Mouse (Mus musculus) heart, embryonic 14.5 days (tissue): ENCODE data around the gene Eif3k. TPM values are rescaled to one million over a fixed set of nuclear protein-coding genes. Genes with fewer than 3 reads are reported as not detected.
"Not testable (repeated sequence)": the region's sequence is repeated elsewhere in the genome, so short reads cannot be mapped to it uniquely, and the experiment has no call there.

Source experiments
- ATAC-seq: fragments of 200-750 bp; cut with Nextera tagmentation; 2 replicates; pipeline ENCODE4 v1.8.0; 2017; ENCODE audit warnings: low read depth, moderate TSS enrichment; ENCODE audit not compliant: insufficient number of reproducible peaks, insufficient read depth, low FRiP score
- H3K27ac ChIP-seq, 2 experiments: fragments of 200-500 bp in 1 of 2; fragments of 300-500 bp in 1 of 2; sonication (generic) in 1 of 2; replicated peaks in 1 of 2; 2 replicates each; pipeline ENCODE4 v1.5.1; 2012 to 2014; ENCODE audit warnings: low read depth in 2 of 2, low read length in 2 of 2, control low read depth in 1 of 2, mild to moderate bottlenecking in 1 of 2, mixed read lengths in 1 of 2; ENCODE audit not compliant: control insufficient read depth in 1 of 2, insufficient read depth in 1 of 2
- H3K27me3 ChIP-seq: fragments of 300-500 bp; sonication (generic); 2 replicates; pipeline ENCODE4 v1.6.1; 2014; ENCODE audit warnings: mild to moderate bottlenecking, low read length, control low read depth; ENCODE audit not compliant: control insufficient read depth, insufficient read depth
- H3K36me3 ChIP-seq: fragments of 300-500 bp; sonication (generic); 2 replicates; pipeline ENCODE4 v1.6.1; 2014; ENCODE audit warnings: mild to moderate bottlenecking, control low read depth, low read length, mixed read lengths; ENCODE audit not compliant: control insufficient read depth, insufficient read depth
- H3K4me1 ChIP-seq, 2 experiments: fragments of 200-500 bp in 1 of 2; fragments of 300-500 bp in 1 of 2; sonication (generic) in 1 of 2; 2 replicates each; pipeline ENCODE4 v1.6.1; 2012 to 2014; ENCODE audit warnings: low read length in 2 of 2, control low read depth in 1 of 2, mixed read lengths in 1 of 2; ENCODE audit not compliant: control insufficient read depth in 2 of 2, insufficient read depth in 2 of 2
- H3K4me2 ChIP-seq: fragments of 300-500 bp; sonication (generic); 2 replicates; pipeline ENCODE4 v1.6.1; 2014; ENCODE audit warnings: mild to moderate bottlenecking, low read length
- H3K4me3 ChIP-seq, 2 experiments: fragments of 200-500 bp in 1 of 2; fragments of 300-500 bp in 1 of 2; sonication (generic) in 1 of 2; 2 replicates each; pipeline ENCODE4 v1.5.1; 2012 to 2014; ENCODE audit warnings: low read length in 2 of 2, mild to moderate bottlenecking in 2 of 2, control low read depth in 1 of 2, low read depth in 1 of 2, moderate library complexity in 1 of 2; ENCODE audit not compliant: control insufficient read depth in 1 of 2, insufficient read depth in 1 of 2
- H3K9ac ChIP-seq: fragments of 300-500 bp; sonication (generic); 2 replicates; pipeline ENCODE4 v1.6.1; 2014; ENCODE audit warnings: mild to moderate bottlenecking, low read length
- H3K9me3 ChIP-seq: fragments of 300-500 bp; sonication (generic); 2 replicates; pipeline ENCODE4 v1.6.1; 2016; ENCODE audit warnings: low read length, control low read depth; ENCODE audit not compliant: control insufficient read depth
- WGBS: fragments of 180-500 bp; shearing (Covaris S2); extraction: QIAGEN DNeasy Blood & Tissue Kit; methylation state at CpG from one replicate; pipeline ENCODE4 v1.1.7; 2014; 5-methylcytosine and 5-hydroxymethylcytosine counted together
- polyA plus RNA-seq: library from polyadenylated mRNA; unstranded; fragments of >200 nt; fragmentation: Nextera tagmentation; extraction: Ambion mirVana; gene quantifications from 2 replicates; pipeline ENCODE4 v1.2.1, GENCODE M21; 2014

The Eif3k gene
- polyA plus RNA-seq, 1 experiment from 2014 or later, result 319 TPM

DNA sequence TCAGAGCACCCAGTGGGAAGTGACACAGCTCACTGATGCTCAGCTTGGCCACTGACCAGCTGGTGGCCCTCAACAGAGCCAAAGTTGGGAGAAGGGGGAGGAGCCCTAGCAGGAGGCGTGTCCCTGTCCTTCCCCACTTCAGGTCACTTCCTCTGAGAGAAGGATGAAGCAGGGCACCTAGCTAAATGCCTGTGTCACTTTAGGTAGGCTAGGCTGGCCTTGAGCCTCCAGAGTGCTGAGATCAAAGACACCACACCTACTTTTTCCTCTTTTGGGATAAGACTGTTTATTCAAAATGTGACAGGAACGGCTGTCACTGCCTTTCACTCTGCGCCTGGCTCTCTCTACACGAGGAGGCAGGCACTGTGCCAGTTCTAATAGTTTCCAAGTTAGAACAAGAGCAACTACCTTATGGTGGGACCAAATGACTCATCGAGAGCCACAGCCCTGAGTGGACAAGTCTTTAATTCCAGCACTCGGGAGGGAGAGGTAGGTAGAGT is 9.8 kb downstream of the Eif3k start:
- 0 out of 2 replicates have a peak overlapping the region, but pooled peaks have one; percentile 2 for H3K4me2 ChIP-seq
- H3K9me3 ChIP-seq, result no peaks in the 10 kb centered on the region
- no peak overlapping the region for H3K9ac ChIP-seq
- peak overlapping the region; percentile 79 for H3K27ac ChIP-seq
- H3K4me3 ChIP-seq, result no peak overlapping the region
- peaks cover 58% of the 10 kb centered on the region for H3K36me3 ChIP-seq
- ATAC-seq, result peak; percentile 59
- 25% methylated on average over 6 of the region's 6 CpGs for WGBS
- H3K4me1 ChIP-seq, result peaks cover 20 to 25% of the 10 kb centered on the region in 2 experiments
- H3K27me3 ChIP-seq, result no peaks in the 10 kb centered on the region

DNA sequence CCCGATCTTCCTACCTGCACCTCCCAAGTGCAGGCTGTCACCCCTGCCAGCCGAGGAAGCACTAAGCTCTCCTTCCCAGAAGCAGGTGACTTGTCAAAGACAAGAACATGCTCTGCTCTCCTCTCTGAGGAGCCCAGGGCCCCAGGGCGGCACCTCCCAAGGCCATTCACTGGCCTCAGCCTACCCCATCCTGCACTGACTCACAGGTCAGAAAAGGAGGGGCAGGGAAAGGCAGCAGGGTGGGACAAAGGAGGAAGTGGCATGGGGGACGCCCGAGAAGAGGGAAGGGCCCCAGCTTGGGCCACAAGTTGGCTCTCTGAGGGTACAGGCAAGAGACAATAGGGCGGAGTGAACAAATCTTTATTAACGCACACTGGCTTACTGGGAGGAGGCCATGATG is 10.6 kb downstream of the Eif3k start:
- Histone ChIP-seq H3K9ac (no peak overlapping the region), H3K27ac (peak overlapping the region in 1 of 2 experiments; percentile 79; a peak in 2 of 4 replicates), H3K4me2 (no peak overlapping the region), H3K9me3 (no peaks in the 10 kb centered on the region), H3K27me3 (no peaks in the 10 kb centered on the region), H3K4me3 (no peak overlapping the region), H3K4me1 (peaks cover 20 to 25% of the 10 kb centered on the region in 2 experiments), H3K36me3 (peaks cover 50% of the 10 kb centered on the region)
- ATAC-seq, result no peak
- 86% methylated on average over 7 of the region's 7 CpGs for WGBS

DNA sequence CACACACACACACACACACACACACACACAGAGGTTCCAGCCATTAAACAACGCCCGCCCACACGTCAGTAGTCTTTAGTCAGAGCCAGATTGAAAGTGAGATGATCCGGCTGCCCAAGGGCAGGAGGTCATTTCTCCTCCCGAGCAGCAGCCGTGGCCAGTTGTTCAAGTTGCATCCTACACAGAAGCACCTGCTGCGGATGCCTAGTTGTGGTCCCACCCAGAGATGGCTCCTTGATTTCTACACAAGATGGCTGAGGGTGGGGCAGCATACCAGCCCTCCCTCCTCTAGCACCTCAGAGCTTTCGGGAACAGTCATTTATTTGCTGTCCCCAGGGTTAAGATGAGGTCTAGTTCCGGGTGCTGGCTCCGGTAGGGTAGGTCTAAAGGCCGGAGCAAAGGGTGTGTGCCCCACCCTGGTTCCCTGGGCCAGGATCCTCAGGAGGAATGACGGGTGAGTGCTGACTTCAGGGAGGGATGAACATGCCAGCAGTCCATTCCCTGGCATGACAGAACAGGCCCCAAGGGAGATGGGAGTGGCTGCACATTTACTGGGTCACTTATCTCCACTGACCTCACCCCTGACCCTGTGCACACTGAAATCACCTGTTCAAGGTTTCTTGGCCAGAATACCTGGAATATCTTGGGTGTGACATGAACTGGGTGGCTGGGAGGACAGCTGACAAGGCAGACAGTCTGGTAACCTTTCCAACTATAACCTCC is 11.8 kb downstream of the Eif3k start:
- no peak for ATAC-seq
- Histone ChIP-seq H3K4me2 (no peak overlapping the region), H3K9me3 (no peaks in the 10 kb centered on the region), H3K27me3 (no peaks in the 10 kb centered on the region), H3K9ac (no peak overlapping the region; the same call in 1 of the 2 replicates), H3K4me1 (peaks cover 20 to 25% of the 10 kb centered on the region in 2 experiments), H3K27ac (no peak overlapping the region), H3K4me3 (no peak overlapping the region), H3K36me3 (peaks cover 41% of the 10 kb centered on the region)
- WGBS, result 60% methylated on average over 12 of the region's 12 CpGs

GRCm38 (mm10) chr7:28969271-28969670 is 12.4 kb downstream of the Eif3k start:
- WGBS, result 81% methylated on average over 1 of the region's 1 CpGs
- H3K36me3 ChIP-seq, result peaks cover 35% of the 10 kb centered on the region
- no peaks in the 10 kb centered on the region for H3K27me3 ChIP-seq
- H3K9ac ChIP-seq, result no peak overlapping the region
- ATAC-seq, result no peak
- H3K4me1 ChIP-seq, result peaks cover 20 to 25% of the 10 kb centered on the region in 2 experiments
- H3K27ac ChIP-seq, result no peak overlapping the region
- H3K4me2 ChIP-seq, result no peak overlapping the region
- no peaks in the 10 kb centered on the region for H3K9me3 ChIP-seq
- no peak overlapping the region for H3K4me3 ChIP-seq

DNA sequence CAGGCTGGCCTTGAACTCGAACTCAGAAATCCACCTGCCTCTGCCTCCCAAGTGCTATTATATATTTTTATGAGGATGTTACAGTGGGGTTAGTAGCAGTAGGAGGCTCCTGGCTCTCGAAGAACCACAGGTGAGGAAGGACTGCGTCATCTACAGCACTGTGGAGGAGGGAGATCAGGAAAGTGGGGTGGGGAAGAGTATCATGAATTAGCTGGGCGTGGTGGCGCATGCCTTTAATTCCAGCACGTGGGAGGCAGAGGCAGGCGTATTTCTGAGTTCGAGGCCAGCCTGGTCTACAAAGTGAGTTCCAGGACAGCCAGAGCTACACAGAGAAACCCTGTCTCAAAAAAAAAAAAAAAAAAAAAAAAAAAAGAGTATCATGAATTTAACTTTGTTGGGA is 13.5 kb downstream of the Eif3k start:
- not testable (repeated sequence) for H3K27me3 ChIP-seq, H3K9ac ChIP-seq, ATAC-seq, H3K9me3 ChIP-seq, H3K27ac ChIP-seq, H3K4me2 ChIP-seq, H3K4me3 ChIP-seq
- peaks cover 20 to 25% of the 10 kb centered on the region in 2 experiments for H3K4me1 ChIP-seq
- WGBS, result 92% methylated on average over 8 of the region's 8 CpGs
- H3K36me3 ChIP-seq, result peaks cover 24% of the 10 kb centered on the region

DNA sequence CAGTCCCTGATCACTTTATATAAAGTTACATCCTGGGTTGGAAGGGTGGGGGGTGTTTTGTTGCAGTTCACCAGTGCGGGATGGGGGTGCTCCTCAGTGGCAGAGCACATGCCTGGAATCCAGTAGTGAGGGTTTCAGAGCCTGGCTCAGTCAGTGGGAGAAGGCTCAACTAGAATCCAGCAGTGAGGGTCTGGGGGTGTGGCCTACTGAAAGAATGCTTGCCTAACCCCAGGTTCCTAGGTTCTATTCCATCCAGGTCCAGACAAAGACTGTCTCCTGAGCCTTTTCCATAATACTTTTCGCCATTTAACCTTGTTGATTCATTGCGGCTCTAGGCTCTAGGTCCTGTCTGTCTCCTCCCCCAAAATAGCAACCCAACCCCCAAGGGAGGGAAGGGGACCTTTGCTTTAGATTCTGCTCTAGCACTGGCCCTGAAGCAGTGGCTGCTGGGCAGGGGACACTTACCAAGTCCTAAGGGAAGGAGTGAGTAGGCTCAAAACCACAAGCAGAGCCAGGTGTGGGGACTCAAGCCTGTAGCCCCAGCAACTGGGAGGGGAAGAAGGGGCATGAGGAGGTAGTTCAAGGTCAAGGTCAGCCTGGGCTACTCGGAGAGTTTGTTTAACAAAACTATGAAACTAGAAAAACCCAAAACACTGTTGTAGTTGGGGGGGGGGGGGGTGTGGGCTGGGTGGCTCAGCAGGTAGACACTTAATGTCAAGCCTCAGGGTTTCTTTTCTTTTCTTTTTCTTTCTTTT is 14.7 kb downstream of the Eif3k start:
- Histone ChIP-seq H3K36me3 (peaks cover 22% of the 10 kb centered on the region), H3K9me3 (no peaks in the 10 kb centered on the region), H3K27me3 (no peaks in the 10 kb centered on the region), H3K27ac (peak overlapping the region in 1 of 2 experiments; percentile 11; a peak in 1 of 4 replicates), H3K4me1 (peaks cover 18 to 21% of the 10 kb centered on the region in 2 experiments; a peak in 3 of 4 replicates), H3K4me3 (no peak overlapping the region), H3K9ac (0 out of 2 replicates have a peak overlapping the region, but pooled peaks have one; percentile 38), H3K4me2 (no peak overlapping the region)
- no peak for ATAC-seq
- 62% methylated on average over 4 of the region's 4 CpGs for WGBS

GRCm38 (mm10) chr7:28966181-28966580 is 15.5 kb downstream of the Eif3k start:
- Histone ChIP-seq H3K27ac (no peak overlapping the region), H3K9ac (0 out of 2 replicates have a peak overlapping the region, but pooled peaks have one; percentile 38), H3K36me3 (peaks cover 15% of the 10 kb centered on the region), H3K4me2 (no peak overlapping the region), H3K4me3 (no peak overlapping the region), H3K4me1 (peaks cover 11 to 14% of the 10 kb centered on the region in 2 experiments; a peak in 3 of 4 replicates), H3K27me3 (no peaks in the 10 kb centered on the region), H3K9me3 (no peaks in the 10 kb centered on the region)
- WGBS, result 73% methylated on average over 4 of the region's 5 CpGs
- no peak for ATAC-seq
